Mouse (Mus musculus): ENCODE data around the gene Lca5l. TPM values are rescaled to one million over a fixed set of nuclear protein-coding genes. Genes with fewer than 3 reads are reported as not detected.

Lca5l gene
- polyA plus RNA-seq (2015; fragmentation: Nextera tagmentation; extraction: Ambion mirVana) = 2.1 and 3.2 TPM in 2 replicates

GRCm38 (mm10) chr16:96191531-96192506 is at the start of gene Lca5l:
Gene Lca5l (minus strand): TSS chr16:96192271.

GRCm38 (mm10) chr16:96235366-96235970 is 43.4 kb upstream of the Lca5l start, which contains the start of gene B3galt5:
Gene B3galt5 (plus strand): TSS chr16:96235801.

GRCm38 (mm10) chr16:96199913-96200701 is 8.0 kb upstream of the Lca5l start, which contains the start of gene Sh3bgr:
Gene Sh3bgr (plus strand): TSS chr16:96200450.

GRCm38 (mm10) chr16:96145110-96145800 is 46.8 kb downstream of the Lca5l start, which contains the start of gene Wrb:
Gene Wrb (plus strand): TSS chr16:96145407.

GRCm38 (mm10) chr16:96127657-96128344 is 64.3 kb downstream of the Lca5l start, which contains the start of gene Hmgn1:
Gene Hmgn1 (minus strand): TSS chr16:96127729.

Other genes with a start within 250 kb of the Lca5l start
- 57.2 and 58.4 TPM in 2 replicates for gene Psmg1, start 201.3 kb downstream of the Lca5l start, polyA plus RNA-seq (2015; fragmentation: Nextera tagmentation; extraction: Ambion mirVana)
- gene Brwd1, start 109.7 kb downstream of the Lca5l start, polyA plus RNA-seq (2015; fragmentation: Nextera tagmentation; extraction: Ambion mirVana) = 130 and 138 TPM in 2 replicates
- 162 and 164 TPM in 2 replicates for gene Hmgn1, start 64.5 kb downstream of the Lca5l start, polyA plus RNA-seq (2015; fragmentation: Nextera tagmentation; extraction: Ambion mirVana)
- 166 and 173 TPM in 2 replicates for gene Wrb, start 46.9 kb downstream of the Lca5l start, polyA plus RNA-seq (2015; fragmentation: Nextera tagmentation; extraction: Ambion mirVana)
- gene Sh3bgr, start 8.2 kb upstream of the Lca5l start, polyA plus RNA-seq (2015; fragmentation: Nextera tagmentation; extraction: Ambion mirVana) = 6.3 and 10.0 TPM in 2 replicates
- gene B3galt5, start 43.5 kb upstream of the Lca5l start, polyA plus RNA-seq (2015; fragmentation: Nextera tagmentation; extraction: Ambion mirVana) = 8.8 and 9.0 TPM in 2 replicates